8 mouse cellular contexts compared by ENCODE assay signal in the genomic region with DNA sequence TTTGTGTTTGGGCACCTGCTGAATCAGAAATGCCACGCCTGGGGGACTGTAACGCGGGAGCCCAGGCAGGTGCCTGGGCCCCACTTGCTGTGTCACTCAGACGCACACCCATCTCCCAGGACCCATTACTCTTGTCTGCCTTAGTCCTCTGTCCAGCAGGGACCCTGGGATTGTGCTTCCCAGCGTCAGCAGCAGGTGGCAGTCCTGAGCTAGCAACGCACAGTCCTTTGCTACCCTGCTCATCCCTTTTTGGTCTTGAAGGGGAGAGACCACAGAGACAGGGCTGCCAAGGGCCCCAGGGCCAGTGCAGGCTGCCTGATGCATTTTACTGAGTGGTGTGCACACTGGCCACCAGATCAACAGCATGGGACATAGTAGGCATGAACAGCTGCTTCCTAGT. TPM values are rescaled to one million over a fixed set of nuclear protein-coding genes. Genes with fewer than 3 reads are reported as not detected.
DNase-seq lines count a peak whose midpoint lies in the region; ATAC-seq and TF ChIP-seq lines count a peak whose summit lies in the region.

No protein-coding gene starts in this region.

- H3K36me3 ChIP-seq in kidney, embryonic 16.5 days (ENCODE audit: insufficient read depth, low read length), result no peaks in the 10 kb centered on the region
- no peaks in the 10 kb centered on the region for H3K36me3 ChIP-seq in kidney, postnatal 0 days (ENCODE audit: insufficient read depth, low read length)
- H3K36me3 ChIP-seq in liver, embryonic 13.5 days, result no peaks in the 10 kb centered on the region
- no peaks in the 10 kb centered on the region for H3K36me3 ChIP-seq in neural tube, embryonic 13.5 days

- peak; percentile 86 for TF ChIP-seq CTCF in kidney, postnatal 0 days (IDR thresholded peaks at IDR 0.05; ENCODE audit: low read depth)

- no peaks in the 10 kb centered on the region for H3K27me3 ChIP-seq in kidney, embryonic 16.5 days (ENCODE audit: insufficient read depth, low read length)
- no peaks in the 10 kb centered on the region for H3K27me3 ChIP-seq in kidney, postnatal 0 days (ENCODE audit: insufficient read depth, low read length)
- H3K27me3 ChIP-seq in liver, embryonic 13.5 days, result no peaks in the 10 kb centered on the region
- no peaks in the 10 kb centered on the region for H3K27me3 ChIP-seq in neural tube, embryonic 13.5 days

- H3K9ac ChIP-seq in kidney, embryonic 16.5 days (replicated peaks; ENCODE audit: low read length), result no peak overlapping the region
- no peak overlapping the region for H3K9ac ChIP-seq in kidney, postnatal 0 days (ENCODE audit: low read depth, low read length)
- H3K9ac ChIP-seq in liver, embryonic 13.5 days, result no peak overlapping the region
- H3K9ac ChIP-seq in neural tube, embryonic 13.5 days, result no peak overlapping the region

- DNase-seq in kidney, adult 11 months, result peak; percentile 43
- peak; percentile 80 to 88 for DNase-seq in cerebellum, postnatal 25 days
- DNase-seq in gastrocnemius, postnatal 14 days, result peak; percentile 74
- DNase-seq in kidney, postnatal 0 days (ENCODE audit: low spot score), result peak; percentile 71
- DNase-seq in liver, embryonic 13.5 days, result peak; percentile 34
- peak; percentile 29 for DNase-seq in thymus, postnatal 0 days (ENCODE audit: low spot score)

- intact Hi-C loops in gastrocnemius, postnatal 14 days (cut with DNase I; ENCODE audit: low total_unique reads), result no loop called here

- WGBS in kidney, embryonic 16.5 days, result 4% methylated on average over 6 of the region's 6 CpGs
- 10% methylated on average over 6 of the region's 6 CpGs for whole genome bisulfite sequencing in kidney, postnatal 0 days
- 3% methylated on average over 6 of the region's 6 CpGs for WGBS in liver, embryonic 13.5 days (ENCODE audit: insufficient replicate concordance)
- 6% methylated on average over 6 of the region's 6 CpGs for WGBS in neural tube, embryonic 13.5 days

- H3K27ac ChIP-seq in kidney, embryonic 16.5 days (ENCODE audit: low read length), result no peak overlapping the region
- no peak overlapping the region for H3K27ac ChIP-seq in kidney, postnatal 0 days
- H3K27ac ChIP-seq in liver, embryonic 13.5 days, result no peak overlapping the region
- no peak overlapping the region for H3K27ac ChIP-seq in neural tube, embryonic 13.5 days (replicated peaks)

- H3K4me2 ChIP-seq in kidney, embryonic 16.5 days (replicated peaks; ENCODE audit: low read depth, low read length), result no peak overlapping the region
- H3K4me2 ChIP-seq in kidney, postnatal 0 days (ENCODE audit: low read length), result no peak overlapping the region
- no peak overlapping the region for H3K4me2 ChIP-seq in liver, embryonic 13.5 days
- no peak overlapping the region for H3K4me2 ChIP-seq in neural tube, embryonic 13.5 days

- no peak for ATAC-seq in kidney, embryonic 16.5 days (ENCODE audit: low FRiP score, low TSS enrichment)
- peak; percentile 54; the same call in 1 of the 2 replicates for ATAC-seq in kidney, postnatal 0 days (replicated peaks; ENCODE audit: low FRiP score, low read depth)
- no peak for ATAC-seq in liver, embryonic 13.5 days (ENCODE audit: low read depth)
- ATAC-seq in neural tube, embryonic 13.5 days (ENCODE audit: low read depth), result peak; percentile 61

- no peaks in the 10 kb centered on the region for H3K4me1 ChIP-seq in kidney, embryonic 16.5 days (ENCODE audit: insufficient read depth, low read length)
- no peaks in the 10 kb centered on the region for H3K4me1 ChIP-seq in kidney, postnatal 0 days (replicated peaks; ENCODE audit: insufficient read depth, low read length)
- no peaks in the 10 kb centered on the region for H3K4me1 ChIP-seq in liver, embryonic 13.5 days (replicated peaks)
- no peaks in the 10 kb centered on the region for H3K4me1 ChIP-seq in neural tube, embryonic 13.5 days (replicated peaks)

- H3K9me3 ChIP-seq in kidney, embryonic 16.5 days (ENCODE audit: low read length), result no peaks in the 10 kb centered on the region
- H3K9me3 ChIP-seq in kidney, postnatal 0 days (replicated peaks; ENCODE audit: low read length), result no peaks in the 10 kb centered on the region
- H3K9me3 ChIP-seq in liver, embryonic 13.5 days (replicated peaks), result no peaks in the 10 kb centered on the region
- no peaks in the 10 kb centered on the region for H3K9me3 ChIP-seq in neural tube, embryonic 13.5 days

- no peak overlapping the region for H3K4me3 ChIP-seq in kidney, embryonic 16.5 days (ENCODE audit: low read length)
- H3K4me3 ChIP-seq in kidney, postnatal 0 days (replicated peaks; ENCODE audit: low read depth, low read length), result no peak overlapping the region
- H3K4me3 ChIP-seq in liver, embryonic 13.5 days (replicated peaks), result no peak overlapping the region
- no peak overlapping the region for H3K4me3 ChIP-seq in neural tube, embryonic 13.5 days

RNA-seq across cellular contexts. Expression of gene Aspg, which starts 28.8 kb away (rescaled TPM):
- 3.7 TPM in 2 replicates for polyA plus RNA-seq in kidney, embryonic 16.5 days (2015; fragmentation: Nextera tagmentation; extraction: Ambion mirVana)
- not detected for total RNA-seq in gastrocnemius, postnatal 14 days (2021)
- polyA plus RNA-seq in kidney, postnatal 0 days (2015; fragmentation: Nextera tagmentation; extraction: Ambion mirVana), result 2.2 and 2.3 TPM in 2 replicates
- polyA plus RNA-seq in liver, embryonic 13.5 days (2015; fragmentation: Nextera tagmentation; extraction: Ambion mirVana), result 0.06 and 0.10 TPM in 2 replicates
- polyA plus RNA-seq in neural tube, embryonic 13.5 days (2015; fragmentation: Nextera tagmentation; extraction: Ambion mirVana), result 0.25 and 0.29 TPM in 2 replicates
- 0.82 and 0.85 TPM in 2 replicates for polyA plus RNA-seq in thymus, postnatal 0 days (2015; fragmentation: Nextera tagmentation; extraction: Ambion mirVana)

Comparison
In these comparisons a context has a peak if more than half of its experiments do, and no peak if none do; other contexts are left out.
1. ATAC-seq: peak in kidney, postnatal 0 days (single experiment) and neural tube, embryonic 13.5 days (single experiment); none in kidney, embryonic 16.5 days (single experiment) and liver, embryonic 13.5 days (single experiment).
2. DNase-seq: peak in every context shown above with its lines; median percentile 84 in cerebellum, postnatal 25 days; 74 in gastrocnemius, postnatal 14 days; 71 in kidney, postnatal 0 days; 43 in kidney, adult 11 months; 34 in liver, embryonic 13.5 days; 29 in thymus, postnatal 0 days.